Mouse (Mus musculus): ENCODE results near the gene Kbtbd4.

The Kbtbd4 gene

DNA sequence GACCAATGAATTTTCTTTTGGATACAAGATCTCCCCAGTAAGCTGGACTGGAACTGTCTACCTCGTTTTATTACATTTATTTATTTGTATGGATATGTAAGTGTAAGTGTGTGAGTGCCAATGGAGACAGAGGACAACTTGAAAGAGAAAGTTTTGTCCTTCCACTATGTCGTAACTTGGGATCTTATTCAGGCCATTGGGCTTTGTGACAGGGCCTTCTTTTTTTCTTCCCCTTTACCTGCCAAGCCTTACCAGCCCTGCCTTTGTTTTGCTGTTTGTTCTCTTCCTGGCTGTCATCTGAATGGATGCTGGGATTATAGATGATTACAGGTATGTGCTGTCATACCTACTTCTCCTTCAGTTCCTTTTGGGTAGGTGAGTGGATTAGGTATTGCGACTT lies 54.3 kb downstream of the Kbtbd4 start:
- DNase-seq (ENCODE audit: low spot score), result no peak

DNA sequence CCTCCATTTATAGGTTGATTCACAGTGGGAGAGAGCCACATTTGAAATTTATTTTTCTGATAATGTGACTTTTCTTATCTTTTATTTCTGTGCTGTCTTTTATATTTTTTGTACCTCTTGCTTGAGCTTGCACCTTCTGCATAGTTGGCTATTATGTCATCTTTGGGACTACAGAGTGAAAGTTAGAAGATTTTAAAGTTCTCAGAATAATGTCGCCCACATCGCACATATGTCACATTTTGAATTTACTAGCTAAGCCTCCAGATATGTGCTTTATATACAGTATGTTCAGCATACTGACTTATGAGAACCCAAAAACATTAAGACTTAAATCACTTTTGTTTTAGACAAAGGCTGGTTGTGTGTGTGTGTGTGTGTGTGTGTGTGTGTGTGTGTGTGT lies 55.5 kb downstream of the Kbtbd4 start:
- DNase-seq (ENCODE audit: low spot score), result no peak
